Mouse (Mus musculus): ENCODE measurements around the gene Scamp5. TPM values are rescaled to one million over a fixed set of nuclear protein-coding genes. Genes with fewer than 3 reads are reported as not detected.

Gene Scamp5
- total and polyA plus RNA-seq, 2 experiments, result 10.3 to 18.2 TPM

- Histone ChIP-seq H3K9ac (ENCODE audit: low read depth, low read length) (no peak overlapping the region), H3K4me3 (ENCODE audit: insufficient read depth, low read depth, low read length) (no peak overlapping the region), H3K79me2 (ENCODE audit: control insufficient read depth, insufficient read depth, low read length) (no peaks in the 10 kb centered on the region), H3K27me3 (ENCODE audit: control insufficient read depth, insufficient read depth, low read length) (no peaks in the 10 kb centered on the region), H3K36me3 (ENCODE audit: control insufficient read depth, insufficient read depth, low read length) (no peaks in the 10 kb centered on the region), H3K27ac (replicated peaks; ENCODE audit: insufficient read depth, low read depth, low read length) (no peak overlapping the region), H3K4me1 (ENCODE audit: control insufficient read depth, insufficient read depth, low read length) (peaks cover 2% of the 10 kb centered on the region; the same call in 1 of the 2 replicates)
- 79% methylated on average over 1 of the region's 1 CpGs for WGBS
- no peak for DNase-seq (ENCODE audit: extremely low read depth, low read depth, low spot score)
- TF ChIP-seq CTCF (IDR thresholded peaks at IDR 0.05; ENCODE audit: low read depth, low read length) (no peak), POLR2A (IDR thresholded peaks at IDR 0.05; ENCODE audit: extremely low read depth, insufficient read depth, low read length) (no peak)
These were observed 75.0 kb downstream of the Scamp5 start for GRCm38 (mm10) chr9:57392892-57393291.

Other genes with a start within 250 kb of the Scamp5 start
- gene Trcg1, start 231.5 kb downstream of the Scamp5 start, total RNA-seq (2014; rRNA removed), result not detected in 2 replicates
- gene Trcg1, start 231.5 kb downstream of the Scamp5 start, polyA plus RNA-seq (2012; rRNA removed), result not detected in 2 replicates
- gene 1700017B05Rik, start 205.4 kb downstream of the Scamp5 start, total RNA-seq (2014; rRNA removed), result 1.7 and 4.4 TPM in 2 replicates
- 4.9 and 6.3 TPM in 2 replicates for gene 1700017B05Rik, start 205.4 kb downstream of the Scamp5 start, polyA plus RNA-seq (2012; rRNA removed)
- 10.9 and 11.3 TPM in 2 replicates for gene Ppcdc, start 27.9 kb downstream of the Scamp5 start, total RNA-seq (2014; rRNA removed)
- gene Ppcdc, start 27.9 kb downstream of the Scamp5 start, polyA plus RNA-seq (2012; rRNA removed), result 25.2 and 42.4 TPM in 2 replicates
- not detected in 2 replicates for gene Rpp25, start 36.0 kb upstream of the Scamp5 start, total RNA-seq (2014; rRNA removed)
- not detected in 2 replicates for gene Rpp25, start 36.0 kb upstream of the Scamp5 start, polyA plus RNA-seq (2012; rRNA removed)
- gene Cox5a, start 53.2 kb upstream of the Scamp5 start, total RNA-seq (2014; rRNA removed), result 299 and 328 TPM in 2 replicates
- 507 and 522 TPM in 2 replicates for gene Cox5a, start 53.2 kb upstream of the Scamp5 start, polyA plus RNA-seq (2012; rRNA removed)
- 4.4 and 5.4 TPM in 2 replicates for gene Fam219b, start 69.5 kb upstream of the Scamp5 start, total RNA-seq (2014; rRNA removed)
- 6.5 and 6.7 TPM in 2 replicates for gene Fam219b, start 69.5 kb upstream of the Scamp5 start, polyA plus RNA-seq (2012; rRNA removed)
- 8.9 and 9.4 TPM in 2 replicates for gene Mpi, start 84.7 kb upstream of the Scamp5 start, total RNA-seq (2014; rRNA removed)
- 12.2 and 14.5 TPM in 2 replicates for gene Mpi, start 84.7 kb upstream of the Scamp5 start, polyA plus RNA-seq (2012; rRNA removed)
- gene Scamp2, start 92.9 kb upstream of the Scamp5 start, total RNA-seq (2014; rRNA removed), result 10.5 and 10.7 TPM in 2 replicates
- gene Scamp2, start 92.9 kb upstream of the Scamp5 start, polyA plus RNA-seq (2012; rRNA removed), result 28.4 and 32.6 TPM in 2 replicates
- 4.5 and 5.7 TPM in 2 replicates for gene Ulk3, start 121.4 kb upstream of the Scamp5 start, total RNA-seq (2014; rRNA removed)
- gene Ulk3, start 121.4 kb upstream of the Scamp5 start, polyA plus RNA-seq (2012; rRNA removed), result 9.8 and 16.8 TPM in 2 replicates
- not detected in 2 replicates for gene Cplx3, start 138.2 kb upstream of the Scamp5 start, total RNA-seq (2014; rRNA removed)
- not detected in 2 replicates for gene Cplx3, start 138.2 kb upstream of the Scamp5 start, polyA plus RNA-seq (2012; rRNA removed)
- not detected in 2 replicates for gene Lman1l, start 152.7 kb upstream of the Scamp5 start, total RNA-seq (2014; rRNA removed)
- gene Lman1l, start 152.7 kb upstream of the Scamp5 start, polyA plus RNA-seq (2012; rRNA removed), result not detected in 2 replicates
- 18.3 and 32.8 TPM in 2 replicates for gene Csk, start 185.6 kb upstream of the Scamp5 start, total RNA-seq (2014; rRNA removed)
- 31.4 and 33.9 TPM in 2 replicates for gene Csk, start 185.6 kb upstream of the Scamp5 start, polyA plus RNA-seq (2012; rRNA removed)
- gene Cyp1a2, start 215.6 kb upstream of the Scamp5 start, total RNA-seq (2014; rRNA removed), result 495 and 621 TPM in 2 replicates
- 954 and 976 TPM in 2 replicates for gene Cyp1a2, start 215.6 kb upstream of the Scamp5 start, polyA plus RNA-seq (2012; rRNA removed)
- gene Cyp1a1, start 219.9 kb upstream of the Scamp5 start, total RNA-seq (2014; rRNA removed), result 0.74 and 1.0 TPM in 2 replicates
- gene Cyp1a1, start 219.9 kb upstream of the Scamp5 start, polyA plus RNA-seq (2012; rRNA removed), result 1.0 TPM in 2 replicates
- 5.7 and 6.4 TPM in 2 replicates for gene Edc3, start 240.5 kb upstream of the Scamp5 start, total RNA-seq (2014; rRNA removed)
- gene Edc3, start 240.5 kb upstream of the Scamp5 start, polyA plus RNA-seq (2012; rRNA removed), result 6.6 TPM in 2 replicates